Mouse (Mus musculus) hindbrain, embryonic 11.5 days (tissue): Measurements from ENCODE around the gene Gm20481. TPM values are rescaled to one million over a fixed set of nuclear protein-coding genes. Genes with fewer than 3 reads are reported as not detected.
"Not testable (repeated sequence)": the region's sequence is repeated elsewhere in the genome, so short reads cannot be mapped to it uniquely, and the experiment has no call there.

ENCODE experiments used
- ATAC-seq: fragments of 200-750 bp; cut with Nextera tagmentation; 2 replicates; pipeline ENCODE4 v1.8.0; 2017; ENCODE audit warnings: mild to moderate bottlenecking, moderate TSS enrichment, moderate library complexity; ENCODE audit not compliant: low FRiP score
- DNase-seq: peaks from one replicate; pipeline ENCODE4 v3.0.0-alpha.2; 2015; ENCODE audit warnings: low spot score
- H3K27ac ChIP-seq: fragments of 300-500 bp; sonication (generic); 2 replicates; pipeline ENCODE4 v1.5.1; 2014; ENCODE audit warnings: mild to moderate bottlenecking, low read depth, low read length
- H3K27me3 ChIP-seq: fragments of 300-500 bp; sonication (generic); 2 replicates; pipeline ENCODE4 v1.6.1; 2014; ENCODE audit warnings: mild to moderate bottlenecking, low read length, moderate library complexity, mixed read lengths; ENCODE audit not compliant: control insufficient read depth, insufficient read depth
- H3K36me3 ChIP-seq: fragments of 300-500 bp; sonication (generic); 2 replicates; pipeline ENCODE4 v1.6.1; 2014; ENCODE audit warnings: mild to moderate bottlenecking, low read length, moderate library complexity, mixed read lengths; ENCODE audit not compliant: control insufficient read depth, insufficient read depth
- H3K4me1 ChIP-seq: fragments of 300-500 bp; sonication (generic); replicated peaks from 2 replicates; pipeline ENCODE4 v1.6.1; 2014; ENCODE audit warnings: low read length, mixed read lengths; ENCODE audit not compliant: control insufficient read depth, insufficient read depth
- H3K4me2 ChIP-seq: fragments of 300-500 bp; sonication (generic); replicated peaks from 2 replicates; pipeline ENCODE4 v1.6.1; 2014; ENCODE audit warnings: mild to moderate bottlenecking, low read depth, low read length
- H3K4me3 ChIP-seq: fragments of 300-500 bp; sonication (generic); 2 replicates; pipeline ENCODE4 v1.5.1; 2014; ENCODE audit warnings: low read depth, low read length
- H3K9ac ChIP-seq: fragments of 300-500 bp; sonication (generic); 2 replicates; pipeline ENCODE4 v1.6.1; 2014; ENCODE audit warnings: low read depth, low read length
- H3K9me3 ChIP-seq: fragments of 300-500 bp; sonication (generic); 2 replicates; pipeline ENCODE4 v1.6.1; 2016; ENCODE audit warnings: low read length; ENCODE audit not compliant: control insufficient read depth
- WGBS: fragments of 180-500 bp; shearing (Covaris S2); extraction: QIAGEN DNeasy Blood & Tissue Kit; methylation state at CpG from one replicate; pipeline ENCODE4 v1.1.7; 2014; 5-methylcytosine and 5-hydroxymethylcytosine counted together
- polyA plus RNA-seq: library from polyadenylated mRNA; unstranded; fragments of >200 nt; fragmentation: Nextera tagmentation; extraction: Ambion mirVana; gene quantifications from 2 replicates; pipeline ENCODE4 v1.2.1, GENCODE M21; 2014

Gene Gm20481
- polyA plus RNA-seq, 1 experiment from 2014 or later: 0.49 TPM

- Histone ChIP-seq H3K9ac (no peak overlapping the region), H3K4me1 (peaks cover 2% of the 10 kb centered on the region; the same call in 1 of the 2 replicates), H3K4me3 (no peak overlapping the region), H3K9me3 (no peaks in the 10 kb centered on the region), H3K36me3 (no peaks in the 10 kb centered on the region), H3K27me3 (no peaks in the 10 kb centered on the region), H3K4me2 (no peak overlapping the region), H3K27ac (no peak overlapping the region)
- WGBS: 96% methylated on average over 20 of the region's 20 CpGs
- ATAC-seq (no peak), DNase-seq (no peak)
Measured at GRCm38 (mm10) chr17:34977000-34977399, 7.3 kb downstream of the Gm20481 start.

DNA sequence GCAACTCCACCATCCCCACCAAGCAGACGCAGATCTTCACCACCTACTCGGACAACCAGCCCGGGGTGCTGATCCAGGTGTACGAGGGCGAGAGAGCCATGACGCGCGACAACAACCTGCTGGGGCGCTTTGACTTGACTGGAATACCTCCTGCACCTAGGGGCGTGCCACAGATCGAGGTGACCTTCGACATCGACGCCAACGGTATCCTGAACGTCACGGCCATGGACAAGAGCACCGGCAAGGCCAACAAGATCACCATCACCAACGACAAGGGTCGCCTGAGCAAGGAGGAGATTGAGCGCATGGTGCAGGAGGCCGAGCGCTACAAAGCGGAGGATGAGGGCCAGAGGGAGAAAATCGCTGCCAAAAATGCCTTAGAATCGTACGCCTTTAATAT lies 8.5 kb downstream of the Gm20481 start:
- H3K9me3 ChIP-seq: no peaks in the 10 kb centered on the region
- H3K27me3 ChIP-seq: no peaks in the 10 kb centered on the region
- H3K4me2 ChIP-seq: no peak overlapping the region
- peaks cover 4% of the 10 kb centered on the region for H3K4me1 ChIP-seq
- H3K4me3 ChIP-seq: no peak overlapping the region
- no peaks in the 10 kb centered on the region for H3K36me3 ChIP-seq
- ATAC-seq (no peak), DNase-seq (no peak)
- H3K27ac ChIP-seq: no peak overlapping the region
- WGBS: 88% methylated on average over 27 of the region's 27 CpGs
- no peak overlapping the region for H3K9ac ChIP-seq

GRCm38 (mm10) chr17:34979631-34980030 lies 9.9 kb downstream of the Gm20481 start:
- no peak overlapping the region for H3K4me3 ChIP-seq
- no peak for DNase-seq
- no peak for ATAC-seq
- WGBS: 95% methylated on average over 4 of the region's 4 CpGs
- no peaks in the 10 kb centered on the region for H3K36me3 ChIP-seq
- H3K27ac ChIP-seq: no peak overlapping the region
- peaks cover 4% of the 10 kb centered on the region for H3K4me1 ChIP-seq
- no peaks in the 10 kb centered on the region for H3K9me3 ChIP-seq
- no peak overlapping the region for H3K9ac ChIP-seq
- no peaks in the 10 kb centered on the region for H3K27me3 ChIP-seq
- no peak overlapping the region for H3K4me2 ChIP-seq

DNA sequence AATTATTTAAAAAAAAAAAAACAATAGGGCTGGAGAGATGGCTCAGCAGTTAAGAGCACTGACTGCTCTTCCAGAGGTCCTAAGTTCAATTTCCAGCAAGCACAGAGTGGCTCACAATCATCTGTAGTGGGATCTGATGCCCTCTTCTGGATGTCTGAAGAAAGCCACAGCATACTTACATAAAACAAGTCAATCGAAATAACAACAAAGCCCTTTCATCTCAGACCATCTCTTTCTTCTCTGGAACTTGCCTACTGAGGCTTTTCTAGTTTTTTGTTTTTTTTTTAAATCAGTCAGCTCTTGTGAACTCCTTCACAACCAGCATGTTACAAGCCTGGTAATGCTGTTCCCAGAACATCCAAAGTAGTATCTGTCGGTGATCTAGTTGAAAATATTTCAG lies 10.9 kb downstream of the Gm20481 start:
- whole genome bisulfite sequencing: 16% methylated on average over 2 of the region's 2 CpGs
- Histone ChIP-seq H3K27me3 (no peaks in the 10 kb centered on the region), H3K4me3 (peak overlapping the region; percentile 60), H3K27ac (peak overlapping the region; percentile 61), H3K9ac (peak overlapping the region; percentile 54; the same call in 1 of the 2 replicates), H3K4me1 (peaks cover 4% of the 10 kb centered on the region), H3K9me3 (no peaks in the 10 kb centered on the region), H3K36me3 (peaks cover under 1% of the 10 kb centered on the region; the same call in 1 of the 2 replicates), H3K4me2 (peak overlapping the region; percentile 88)
- DNase-seq (peak; percentile 37), ATAC-seq (no peak)

GRCm38 (mm10) chr17:34981690-34982180 lies 12.0 kb downstream of the Gm20481 start, which contains the start of gene Lsm2:
Gene Lsm2, plus strand, starts transcription at chr17:34981862.
- Histone ChIP-seq H3K36me3 (peaks cover 4% of the 10 kb centered on the region), H3K27me3 (no peaks in the 10 kb centered on the region), H3K27ac (peak within 1 kb of the TSS; percentile 96), H3K9me3 (no peaks in the 10 kb centered on the region), H3K9ac (peak within 1 kb of the TSS; percentile 94), H3K4me3 (peak within 1 kb of the TSS; percentile 60), H3K4me1 (peaks cover 4% of the 10 kb centered on the region), H3K4me2 (peak within 1 kb of the TSS; percentile 88)
- ATAC-seq (peak; percentile 91), DNase-seq (peak; percentile 93)
- under 1% methylated on average over 58 of the region's 58 CpGs for WGBS

DNA sequence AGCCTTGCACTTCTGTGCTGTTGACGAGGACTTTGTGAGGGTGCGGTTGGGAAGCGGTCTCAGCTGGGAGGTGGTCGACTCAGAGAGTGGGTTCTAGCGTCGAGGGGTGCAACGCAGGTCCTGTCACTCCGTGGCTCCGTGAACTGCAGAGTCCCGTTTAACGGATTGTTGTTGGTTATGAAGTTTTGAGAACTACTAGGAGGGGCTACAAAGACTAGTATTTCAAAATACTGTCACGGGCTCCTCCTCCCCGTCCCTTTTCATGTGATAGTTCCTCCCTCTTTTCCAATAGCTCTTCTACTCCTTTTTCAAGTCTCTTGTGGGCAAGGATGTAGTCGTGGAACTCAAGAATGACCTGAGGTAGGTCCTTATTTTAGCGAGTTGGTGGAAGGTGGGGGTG lies 12.6 kb downstream of the Gm20481 start:
- under 1% methylated on average over 15 of the region's 15 CpGs for WGBS
- DNase-seq: no peak
- Histone ChIP-seq H3K9me3 (no peaks in the 10 kb centered on the region), H3K4me1 (peaks cover 4% of the 10 kb centered on the region), H3K36me3 (peaks cover 4% of the 10 kb centered on the region), H3K9ac (peak overlapping the region; percentile 94), H3K27me3 (no peaks in the 10 kb centered on the region), H3K27ac (peak overlapping the region; percentile 96; the same call in 1 of the 2 replicates), H3K4me2 (peak overlapping the region; percentile 88), H3K4me3 (peak overlapping the region; percentile 60)
- ATAC-seq: peak; percentile 36

DNA sequence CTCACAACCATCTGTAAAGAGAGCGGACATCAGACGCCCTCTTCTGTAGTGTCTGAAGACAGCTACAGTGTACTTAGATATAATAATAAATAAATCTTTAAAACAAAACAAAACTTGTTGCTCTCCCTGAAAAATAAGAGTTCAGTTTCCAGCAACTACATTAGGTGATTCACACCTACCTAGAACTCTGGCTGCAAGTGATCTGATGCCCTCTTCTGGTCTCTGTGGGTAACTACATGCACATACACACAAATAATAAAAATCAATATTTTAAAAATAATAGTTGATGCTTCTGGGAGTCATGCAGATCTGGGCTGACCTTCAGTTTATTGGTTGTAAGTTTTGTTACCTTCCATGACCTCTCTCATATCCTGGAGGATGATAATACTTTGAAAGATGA lies 14.5 kb downstream of the Gm20481 start:
- no peak overlapping the region for H3K4me2 ChIP-seq
- peaks cover 4% of the 10 kb centered on the region for H3K36me3 ChIP-seq
- 83% methylated on average over 2 of the region's 2 CpGs for WGBS
- no peaks in the 10 kb centered on the region for H3K27me3 ChIP-seq
- DNase-seq (peak; percentile 20), ATAC-seq (no peak)
- no peak overlapping the region for H3K9ac ChIP-seq
- H3K4me3 ChIP-seq: no peak overlapping the region
- H3K9me3 ChIP-seq: no peaks in the 10 kb centered on the region
- peaks cover 4% of the 10 kb centered on the region for H3K4me1 ChIP-seq
- H3K27ac ChIP-seq: no peak overlapping the region

DNA sequence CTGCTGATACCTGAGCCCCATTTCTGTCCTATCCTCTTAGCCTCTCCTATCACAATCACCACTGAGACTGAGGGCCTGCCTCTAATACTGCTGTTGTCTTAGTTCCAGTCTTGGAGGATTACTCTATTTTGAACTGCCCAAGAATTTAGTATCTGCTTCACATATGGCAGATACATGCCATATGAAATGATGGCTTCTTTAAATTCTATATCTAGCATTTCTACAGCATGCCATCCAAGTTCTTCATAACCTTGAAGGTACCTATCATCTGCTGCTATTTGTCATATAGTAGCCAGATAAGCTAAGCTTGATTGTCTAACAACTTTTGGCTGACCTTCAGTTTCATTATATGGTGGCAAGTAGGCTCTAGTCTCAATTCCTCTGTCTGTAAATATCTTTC lies 25.0 kb downstream of the Gm20481 start:
- H3K4me3 ChIP-seq: no peak overlapping the region
- no peak overlapping the region for H3K4me2 ChIP-seq
- H3K9me3 ChIP-seq: no peaks in the 10 kb centered on the region
- H3K27ac ChIP-seq: no peak overlapping the region
- DNase-seq: no peak
- no peak overlapping the region for H3K9ac ChIP-seq
- no peak for ATAC-seq
- 0 out of 2 replicates have a peak, but pooled peaks cover 2% of the 10 kb centered on the region for H3K36me3 ChIP-seq
- H3K27me3 ChIP-seq: no peaks in the 10 kb centered on the region
- H3K4me1 ChIP-seq: no peaks in the 10 kb centered on the region

- H3K4me3 ChIP-seq, H3K27me3 ChIP-seq, ATAC-seq, H3K4me1 ChIP-seq, H3K4me2 ChIP-seq, H3K27ac ChIP-seq, H3K9me3 ChIP-seq, H3K36me3 ChIP-seq, H3K9ac ChIP-seq, DNase-seq: not testable (repeated sequence)
- WGBS: 97% methylated on average over 4 of the region's 4 CpGs
Measured at GRCm38 (mm10) chr17:34995192-34995591, 25.5 kb downstream of the Gm20481 start.
